Mouse (Mus musculus): ENCODE data around the gene March5. TPM values are rescaled to one million over a fixed set of nuclear protein-coding genes. Genes with fewer than 3 reads are reported as not detected.

The March5 gene
- polyA plus RNA-seq, 1 experiment from 2014 or later, result 49.0 TPM

GRCm38 (mm10) chr19:37248199-37248598 lies 40.9 kb downstream of the March5 start:
- ATAC-seq, result no peak
- no peaks in the 10 kb centered on the region for H3K36me3 ChIP-seq (ENCODE audit: control insufficient read depth, insufficient read depth, low read length)
- no peak overlapping the region for H3K4me2 ChIP-seq (ENCODE audit: low read depth, low read length)
- 74% methylated on average over 3 of the region's 3 CpGs for WGBS
- H3K4me3 ChIP-seq (ENCODE audit: low read length), result no peak overlapping the region
- H3K27me3 ChIP-seq (replicated peaks; ENCODE audit: control insufficient read depth, insufficient read depth, low read length), result no peaks in the 10 kb centered on the region
- H3K27ac ChIP-seq (ENCODE audit: low read length), result no peak overlapping the region
- H3K4me1 ChIP-seq (ENCODE audit: control insufficient read depth, insufficient read depth, low read length), result no peaks in the 10 kb centered on the region
- no peak overlapping the region for H3K9ac ChIP-seq (ENCODE audit: low read depth, low read length)
- H3K9me3 ChIP-seq (ENCODE audit: control insufficient read depth, low read length), result no peaks in the 10 kb centered on the region

DNA sequence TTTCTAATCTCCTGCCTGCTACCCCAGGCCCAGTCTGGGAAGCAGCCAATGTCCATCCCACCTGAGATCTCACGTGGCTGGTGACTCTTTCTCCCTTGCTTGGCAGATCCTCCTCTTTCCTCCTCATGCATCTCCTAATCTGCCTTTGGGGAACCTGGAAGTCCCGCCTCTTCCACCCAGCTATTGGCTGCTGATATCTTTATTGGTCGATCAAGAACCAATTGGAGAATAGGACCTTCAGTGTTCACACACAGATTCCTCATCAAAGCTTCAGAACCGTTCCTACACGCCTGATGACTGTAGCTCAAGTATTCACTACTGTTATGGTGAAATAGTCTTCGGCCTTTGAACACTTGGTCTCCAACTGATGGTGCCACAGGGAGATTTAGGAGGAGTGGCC lies 44.8 kb downstream of the March5 start:
- no peak for ATAC-seq

GRCm38 (mm10) chr19:37255321-37255720 lies 48.0 kb downstream of the March5 start:
- H3K27me3 ChIP-seq (replicated peaks; ENCODE audit: control insufficient read depth, insufficient read depth, low read length), result no peaks in the 10 kb centered on the region
- no peak overlapping the region for H3K4me2 ChIP-seq (ENCODE audit: low read depth, low read length)
- no peak overlapping the region for H3K27ac ChIP-seq (ENCODE audit: low read length)
- no peak for ATAC-seq
- no peaks in the 10 kb centered on the region for H3K36me3 ChIP-seq (ENCODE audit: control insufficient read depth, insufficient read depth, low read length)
- H3K4me3 ChIP-seq (ENCODE audit: low read length), result no peak overlapping the region
- H3K4me1 ChIP-seq (ENCODE audit: control insufficient read depth, insufficient read depth, low read length), result no peaks in the 10 kb centered on the region
- WGBS, result 86% methylated on average over 9 of the region's 9 CpGs
- H3K9me3 ChIP-seq (ENCODE audit: control insufficient read depth, low read length), result no peaks in the 10 kb centered on the region
- no peak overlapping the region for H3K9ac ChIP-seq (ENCODE audit: low read depth, low read length)

More for the DNA sequence above, 44.8 kb downstream of the March5 start:
- H3K9me3 ChIP-seq (ENCODE audit: control insufficient read depth, low read length), result no peaks in the 10 kb centered on the region
- no peak overlapping the region for H3K4me3 ChIP-seq (ENCODE audit: low read length)
- 63% methylated on average over 6 of the region's 6 CpGs for WGBS
- H3K9ac ChIP-seq (ENCODE audit: low read depth, low read length), result no peak overlapping the region
- H3K36me3 ChIP-seq (ENCODE audit: control insufficient read depth, insufficient read depth, low read length), result no peaks in the 10 kb centered on the region
- H3K4me2 ChIP-seq (ENCODE audit: low read depth, low read length), result no peak overlapping the region
- no peaks in the 10 kb centered on the region for H3K27me3 ChIP-seq (replicated peaks; ENCODE audit: control insufficient read depth, insufficient read depth, low read length)
- no peaks in the 10 kb centered on the region for H3K4me1 ChIP-seq (ENCODE audit: control insufficient read depth, insufficient read depth, low read length)
- H3K27ac ChIP-seq (ENCODE audit: low read length), result no peak overlapping the region

DNA sequence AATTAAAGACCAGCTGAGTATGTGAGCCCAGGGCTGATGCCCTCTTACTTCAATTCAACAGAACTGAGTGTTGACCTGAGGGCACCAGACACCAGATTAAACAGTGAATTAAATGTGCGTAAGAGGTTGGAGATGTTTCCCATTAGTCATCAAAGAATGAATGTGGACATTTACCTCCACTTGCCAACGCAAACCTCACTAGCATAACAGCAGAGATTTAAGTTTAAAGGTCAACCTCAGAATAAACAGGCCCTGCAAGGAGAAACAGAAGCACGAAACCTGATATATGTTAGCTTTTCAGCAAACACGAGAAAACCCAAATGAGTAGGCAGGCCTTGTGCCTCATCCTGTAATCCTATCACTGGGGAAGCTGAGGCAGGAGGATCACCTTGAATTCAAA lies 55.0 kb downstream of the March5 start:
- no peak overlapping the region for H3K4me2 ChIP-seq (ENCODE audit: low read depth, low read length)
- 31% methylated on average over 4 of the region's 4 CpGs for WGBS
- no peaks in the 10 kb centered on the region for H3K4me1 ChIP-seq (ENCODE audit: control insufficient read depth, insufficient read depth, low read length)
- H3K27me3 ChIP-seq (replicated peaks; ENCODE audit: control insufficient read depth, insufficient read depth, low read length), result no peaks in the 10 kb centered on the region
- no peak for ATAC-seq
- H3K9me3 ChIP-seq (ENCODE audit: control insufficient read depth, low read length), result no peaks in the 10 kb centered on the region
- H3K4me3 ChIP-seq (ENCODE audit: low read length), result no peak overlapping the region
- no peak overlapping the region for H3K9ac ChIP-seq (ENCODE audit: low read depth, low read length)
- no peaks in the 10 kb centered on the region for H3K36me3 ChIP-seq (ENCODE audit: control insufficient read depth, insufficient read depth, low read length)
- H3K27ac ChIP-seq (ENCODE audit: low read length), result no peak overlapping the region

DNA sequence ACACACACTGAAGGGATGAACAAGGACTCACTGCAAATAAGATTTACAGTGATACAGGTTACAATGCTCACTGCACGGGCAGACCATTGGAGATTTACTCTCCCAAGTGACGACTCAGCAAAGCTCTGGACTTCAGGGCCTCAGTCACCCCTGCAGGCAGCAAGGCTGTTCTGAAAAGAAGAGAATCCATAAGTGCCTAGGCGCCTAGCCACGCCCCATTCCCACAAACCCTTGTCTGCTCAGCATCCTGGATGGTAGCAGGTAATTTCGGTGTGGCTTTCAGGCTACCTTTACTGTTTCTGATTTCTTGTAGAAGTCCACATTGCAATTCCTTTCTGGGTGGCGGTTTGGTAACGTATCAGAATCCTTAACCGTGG lies 56.2 kb downstream of the March5 start:
- H3K36me3 ChIP-seq (ENCODE audit: control insufficient read depth, insufficient read depth, low read length), result no peaks in the 10 kb centered on the region
- 74% methylated on average over 8 of the region's 8 CpGs for WGBS

DNA sequence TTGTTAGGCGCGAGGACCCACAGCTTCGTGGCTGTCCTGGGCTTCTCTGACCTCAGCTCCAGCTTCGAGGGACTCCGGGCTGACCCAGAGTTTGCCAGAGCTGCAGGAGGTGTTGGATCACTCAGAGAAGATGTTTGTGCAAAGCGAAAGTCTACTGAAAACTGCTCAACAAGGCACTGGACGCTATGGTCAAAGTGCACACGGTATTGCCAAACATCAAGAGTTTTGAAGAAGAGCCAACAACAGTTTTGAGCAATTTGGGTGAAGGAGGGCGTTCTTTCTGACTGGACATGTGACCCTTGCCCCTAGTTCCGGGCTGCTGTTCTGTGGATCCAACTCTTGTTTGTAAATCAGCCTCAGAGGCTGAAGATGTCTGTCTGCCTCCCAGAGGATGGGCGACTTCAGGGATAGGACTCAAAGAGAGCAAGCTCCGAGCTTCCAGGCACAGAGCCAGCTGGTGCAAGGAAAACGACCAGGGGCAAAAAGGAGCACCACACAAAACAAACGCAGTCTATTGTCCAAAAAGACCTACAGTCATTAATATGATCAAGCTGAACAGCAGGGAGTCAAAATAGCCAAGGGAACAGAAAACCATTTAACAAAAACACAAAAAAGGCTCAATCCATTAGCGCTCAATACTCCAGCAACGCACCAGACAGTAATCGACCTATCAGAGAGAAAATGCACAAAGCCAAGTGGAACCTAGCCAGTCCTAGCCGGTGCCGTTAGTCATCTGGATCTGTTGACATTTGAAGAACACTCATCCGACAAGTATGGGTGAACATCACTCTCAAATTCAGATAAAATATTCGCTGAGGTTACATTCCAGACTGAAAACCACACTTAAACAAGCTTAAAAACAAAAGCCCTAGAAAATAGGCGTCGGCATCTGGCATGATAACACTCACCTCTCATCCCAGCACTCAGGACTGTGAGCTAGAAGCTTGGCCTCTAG lies 56.9 kb downstream of the March5 start:
- Histone ChIP-seq H3K9me3 (ENCODE audit: control insufficient read depth, low read length) (no peaks in the 10 kb centered on the region), H3K27ac (ENCODE audit: low read length) (no peak overlapping the region), H3K4me1 (ENCODE audit: control insufficient read depth, insufficient read depth, low read length) (no peaks in the 10 kb centered on the region), H3K4me2 (ENCODE audit: low read depth, low read length) (no peak overlapping the region), H3K36me3 (ENCODE audit: control insufficient read depth, insufficient read depth, low read length) (no peaks in the 10 kb centered on the region), H3K27me3 (replicated peaks; ENCODE audit: control insufficient read depth, insufficient read depth, low read length) (no peaks in the 10 kb centered on the region), H3K4me3 (ENCODE audit: low read length) (no peak overlapping the region), H3K9ac (ENCODE audit: low read depth, low read length) (no peak overlapping the region)
- no peak for ATAC-seq
- WGBS, result 60% methylated on average over 23 of the region's 23 CpGs

More for the DNA sequence above, 56.2 kb downstream of the March5 start:
- no peak overlapping the region for H3K4me2 ChIP-seq (ENCODE audit: low read depth, low read length)
- no peak overlapping the region for H3K4me3 ChIP-seq (ENCODE audit: low read length)
- no peaks in the 10 kb centered on the region for H3K9me3 ChIP-seq (ENCODE audit: control insufficient read depth, low read length)
- no peaks in the 10 kb centered on the region for H3K27me3 ChIP-seq (replicated peaks; ENCODE audit: control insufficient read depth, insufficient read depth, low read length)
- no peaks in the 10 kb centered on the region for H3K4me1 ChIP-seq (ENCODE audit: control insufficient read depth, insufficient read depth, low read length)
- H3K9ac ChIP-seq (ENCODE audit: low read depth, low read length), result no peak overlapping the region
- H3K27ac ChIP-seq (ENCODE audit: low read length), result no peak overlapping the region
- ATAC-seq, result no peak

- no peak overlapping the region for H3K9ac ChIP-seq (ENCODE audit: low read depth, low read length)
- 30% methylated on average over 10 of the region's 10 CpGs for WGBS
- H3K4me2 ChIP-seq (ENCODE audit: low read depth, low read length), result no peak overlapping the region
- H3K27ac ChIP-seq (ENCODE audit: low read length), result no peak overlapping the region
- no peaks in the 10 kb centered on the region for H3K27me3 ChIP-seq (replicated peaks; ENCODE audit: control insufficient read depth, insufficient read depth, low read length)
- H3K36me3 ChIP-seq (ENCODE audit: control insufficient read depth, insufficient read depth, low read length), result no peaks in the 10 kb centered on the region
- ATAC-seq, result peak; percentile 62; the same call in 1 of the 2 replicates
- no peak overlapping the region for H3K4me3 ChIP-seq (ENCODE audit: low read length)
- no peaks in the 10 kb centered on the region for H3K9me3 ChIP-seq (ENCODE audit: control insufficient read depth, low read length)
- no peaks in the 10 kb centered on the region for H3K4me1 ChIP-seq (ENCODE audit: control insufficient read depth, insufficient read depth, low read length)
These were observed 58.2 kb downstream of the March5 start for GRCm38 (mm10) chr19:37265333-37266103.

DNA sequence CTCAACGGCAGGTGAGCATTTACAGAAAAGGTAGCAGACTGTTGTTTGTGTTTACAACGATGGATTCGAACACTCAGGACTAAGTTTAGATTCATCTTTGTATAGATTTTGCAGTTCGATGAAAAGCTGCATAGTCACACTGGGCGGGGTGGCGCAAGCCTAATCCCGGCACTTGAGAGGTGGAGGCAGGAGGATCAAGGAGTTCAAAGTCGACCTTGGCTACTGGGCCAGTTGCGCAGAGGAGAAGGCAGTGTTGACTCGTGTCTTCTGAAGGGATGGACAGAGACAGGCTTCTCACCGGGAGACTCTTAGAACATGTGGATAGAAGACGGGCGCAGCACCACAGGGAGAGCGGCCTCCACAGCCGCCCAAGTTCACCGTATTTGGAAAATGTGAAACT lies 61.8 kb downstream of the March5 start:
- ATAC-seq, result no peak
- Histone ChIP-seq H3K4me2 (ENCODE audit: low read depth, low read length) (no peak overlapping the region), H3K27me3 (replicated peaks; ENCODE audit: control insufficient read depth, insufficient read depth, low read length) (no peaks in the 10 kb centered on the region), H3K4me3 (ENCODE audit: low read length) (no peak overlapping the region), H3K4me1 (ENCODE audit: control insufficient read depth, insufficient read depth, low read length) (no peaks in the 10 kb centered on the region), H3K9ac (ENCODE audit: low read depth, low read length) (no peak overlapping the region), H3K9me3 (ENCODE audit: control insufficient read depth, low read length) (no peaks in the 10 kb centered on the region), H3K27ac (ENCODE audit: low read length) (no peak overlapping the region), H3K36me3 (ENCODE audit: control insufficient read depth, insufficient read depth, low read length) (no peaks in the 10 kb centered on the region)
- 92% methylated on average over 16 of the region's 16 CpGs for WGBS

Measured in intestine, embryonic 16.5 days (tissue).